Mouse (Mus musculus) cerebral cortex, adult 2 months (tissue): Measurements from ENCODE around the gene Cd2ap.

Experiments
- WGBS: fragments of 180-500 bp; shearing (Covaris S2); methylation state at CpG from one replicate; pipeline ENCODE4 v1.1.7; 2018; 5-methylcytosine and 5-hydroxymethylcytosine counted together

The Cd2ap gene

DNA sequence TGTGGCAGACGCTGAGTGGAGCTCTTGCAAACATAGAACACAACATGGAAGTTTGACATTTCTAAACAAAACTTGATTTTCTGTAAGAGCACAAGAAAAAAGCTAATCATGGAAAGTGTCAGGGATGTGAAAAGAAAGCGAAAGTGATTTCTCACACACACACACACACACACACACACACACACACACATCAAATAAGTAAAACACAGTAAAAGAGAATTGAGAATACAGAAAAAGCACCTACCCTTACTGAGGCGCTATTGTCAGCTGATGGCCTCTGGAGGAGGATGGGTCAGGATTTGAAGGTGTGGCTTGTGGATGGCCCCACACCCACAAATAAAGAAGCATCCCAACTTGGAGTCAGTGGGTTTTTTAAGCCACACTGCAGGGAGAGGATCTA is 19.0 kb downstream of the Cd2ap start:
- WGBS, result 65% methylated on average over 3 of the region's 3 CpGs

DNA sequence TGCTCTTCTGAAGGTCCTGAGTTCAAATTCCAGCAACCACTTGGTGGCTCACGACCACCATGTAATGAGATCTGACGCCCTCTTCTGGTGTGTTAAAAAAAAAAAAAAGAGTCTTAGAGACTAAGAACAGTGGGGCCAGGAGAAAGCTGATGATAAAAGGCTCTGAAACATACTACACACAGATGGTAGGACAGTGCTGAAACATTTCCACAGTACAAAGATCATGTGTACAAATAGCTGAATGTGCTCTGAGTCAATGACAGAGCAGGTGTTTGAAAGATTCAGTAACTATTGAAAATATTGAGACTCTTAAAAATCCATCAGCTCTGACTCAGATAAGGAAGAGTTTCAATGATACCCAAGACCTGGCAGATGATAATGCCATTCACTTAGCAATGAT is 29.4 kb downstream of the Cd2ap start:
- WGBS, result 90% methylated on average over 2 of the region's 2 CpGs

DNA sequence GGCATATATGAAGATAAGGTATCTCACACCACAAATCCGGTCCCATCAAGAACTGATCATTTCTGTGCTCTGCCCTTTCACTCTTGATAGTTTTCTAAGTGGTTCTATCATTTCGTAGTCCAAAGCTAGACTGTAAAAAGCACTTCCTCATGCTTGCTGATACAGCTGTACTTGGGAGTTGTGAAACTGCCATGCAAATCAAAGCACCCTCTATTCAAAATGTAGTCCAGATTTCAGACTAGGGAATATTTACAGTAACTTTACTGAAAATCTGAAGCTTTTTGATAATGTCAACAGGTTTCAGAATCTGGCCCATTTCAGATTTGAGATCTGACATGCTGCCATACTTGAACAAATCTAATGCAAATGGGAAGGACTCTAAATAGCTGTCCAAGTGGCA is 39.3 kb downstream of the Cd2ap start:
- 72% methylated on average over 2 of the region's 2 CpGs for WGBS

DNA sequence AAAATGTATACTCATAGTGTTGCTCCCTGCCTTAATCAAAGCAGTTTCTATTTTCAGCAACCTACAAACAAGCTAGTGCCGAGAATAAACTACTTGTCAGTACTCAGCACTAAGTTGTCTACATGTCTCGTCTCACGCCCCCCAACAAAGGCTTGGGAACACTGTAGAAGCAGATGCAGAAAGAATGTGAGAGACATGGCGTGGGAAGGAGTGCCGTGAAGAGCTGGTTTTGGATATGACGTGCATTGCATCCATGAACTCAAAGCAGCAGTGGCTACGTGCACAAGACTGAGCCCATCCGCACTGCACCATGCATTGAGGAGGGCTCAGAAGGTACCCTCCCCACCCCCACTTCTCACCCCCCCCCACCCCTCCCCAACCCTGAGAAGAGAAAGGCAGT is 53.7 kb downstream of the Cd2ap start:
- 66% methylated on average over 8 of the region's 8 CpGs for WGBS

DNA sequence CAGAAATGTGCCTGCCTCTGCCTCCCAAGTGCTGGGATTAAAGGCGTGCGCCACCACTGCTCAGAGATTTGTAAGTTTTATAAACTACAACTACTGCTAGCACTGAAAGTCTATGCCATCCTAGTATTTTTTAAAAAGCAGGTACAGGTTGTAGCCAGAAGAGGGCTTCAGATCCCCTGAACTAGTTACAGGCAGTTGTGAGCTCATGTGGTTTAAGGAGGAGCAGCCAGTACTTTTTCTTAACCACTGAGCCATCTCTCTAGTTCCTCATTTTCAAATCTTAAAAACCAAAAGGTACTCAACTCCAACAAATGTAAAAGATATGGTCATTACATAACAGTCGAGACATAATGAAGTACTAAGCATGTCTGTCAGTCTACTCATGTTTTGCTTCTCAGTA is 61.1 kb downstream of the Cd2ap start:
- 95% methylated on average over 3 of the region's 3 CpGs for WGBS

DNA sequence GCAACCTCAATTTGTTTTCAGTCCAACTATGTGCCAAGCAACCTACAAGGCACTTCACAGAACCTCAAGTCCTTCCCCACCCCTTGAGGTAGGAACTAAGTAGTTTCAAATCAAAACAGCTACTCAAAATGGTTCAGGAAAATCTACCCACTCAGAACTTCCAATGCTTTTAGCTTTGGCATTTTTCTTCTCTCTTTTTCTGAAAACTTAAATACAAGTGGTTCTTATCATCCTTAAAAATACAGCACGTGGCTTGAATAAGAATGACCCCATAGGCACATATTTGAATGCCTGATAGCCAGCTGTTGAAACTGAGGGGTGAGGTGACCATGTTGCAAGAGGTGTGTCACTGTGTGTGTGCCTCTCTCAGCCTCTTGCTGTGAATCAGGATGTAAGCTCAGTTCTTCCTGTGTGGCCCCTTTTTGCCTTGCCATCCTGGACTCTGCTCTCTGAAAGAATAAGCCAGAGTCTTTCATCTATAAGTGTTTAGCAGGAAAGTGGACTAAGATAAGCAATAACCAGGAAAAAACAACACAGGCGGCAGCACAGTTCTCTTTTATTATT is 84.0 kb downstream of the Cd2ap start:
- WGBS, result 78% methylated on average over 2 of the region's 2 CpGs

DNA sequence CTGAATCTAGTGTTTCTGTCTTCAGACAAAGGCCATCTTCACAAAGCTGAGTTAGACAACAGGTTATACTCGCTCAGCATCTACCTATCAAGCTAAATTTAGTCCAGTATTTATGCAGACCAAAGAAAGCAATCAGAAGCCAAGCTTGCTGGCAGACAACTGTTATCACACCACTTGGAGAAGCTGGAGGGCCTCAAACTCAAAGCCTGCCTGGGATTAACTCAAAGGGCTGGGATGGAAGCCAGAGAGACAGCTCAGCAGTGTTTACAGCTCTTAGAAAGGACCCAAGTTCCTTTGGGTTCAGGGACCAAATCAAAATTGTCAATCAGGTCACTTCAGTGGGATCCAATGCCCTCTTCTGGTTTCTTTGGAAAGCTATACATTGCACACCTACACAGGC is 85.7 kb downstream of the Cd2ap start:
- 50% methylated on average over 1 of the region's 1 CpGs for WGBS

DNA sequence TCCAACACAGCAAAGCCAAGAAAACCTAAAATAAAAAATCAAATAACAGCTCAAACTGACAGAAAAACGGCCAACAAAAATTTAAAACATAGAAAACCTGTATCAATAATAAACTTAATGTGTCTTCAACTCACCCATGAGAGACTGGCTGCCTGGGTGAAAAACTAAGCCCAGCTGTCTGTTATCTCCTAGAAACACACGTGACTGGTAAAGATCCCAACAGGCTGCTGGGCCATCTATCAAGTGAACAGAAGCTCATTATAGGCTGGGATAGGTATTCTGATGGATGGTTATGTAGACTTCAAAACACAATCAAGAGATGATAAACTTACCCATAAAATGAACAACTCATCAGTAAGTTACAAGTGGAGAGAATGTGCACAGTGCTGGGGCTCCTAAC is 86.7 kb downstream of the Cd2ap start:
- WGBS, result 80% methylated on average over 2 of the region's 2 CpGs

DNA sequence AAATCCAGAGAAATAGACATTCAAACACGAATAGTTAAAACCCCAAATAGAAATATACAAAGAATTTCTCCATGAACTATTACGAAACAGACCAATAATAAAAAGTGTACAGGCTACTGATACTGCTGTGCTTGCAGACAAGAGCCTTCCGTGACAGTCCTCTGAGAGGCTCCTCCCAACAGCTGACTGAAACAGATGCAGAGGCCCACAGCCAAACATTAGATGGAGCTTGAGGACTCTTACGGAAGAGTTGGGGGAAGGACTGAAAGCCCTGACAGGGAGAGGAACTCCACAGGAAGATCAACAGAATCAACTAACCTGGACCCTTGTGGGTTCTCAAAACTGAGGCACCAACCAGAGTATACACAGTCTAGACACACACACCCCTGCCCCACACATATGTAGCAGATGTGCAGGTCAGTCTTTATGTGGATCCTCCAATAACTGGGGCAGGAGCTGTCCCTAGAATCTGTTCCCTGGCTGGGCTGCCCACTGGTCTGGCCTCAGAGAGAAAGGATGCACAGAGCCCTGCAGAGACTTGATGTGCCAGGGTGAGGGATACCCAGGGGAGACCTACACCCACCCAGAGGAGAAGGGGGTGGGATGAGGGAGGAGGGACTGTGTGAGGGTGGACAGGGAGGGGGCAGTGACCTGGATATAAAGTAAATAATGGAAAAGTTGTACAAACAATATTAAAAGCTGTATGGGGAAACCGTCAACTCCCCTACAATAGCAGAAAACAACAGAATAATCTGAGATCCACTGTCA is 87.6 kb downstream of the Cd2ap start:
- 68% methylated on average over 5 of the region's 5 CpGs for WGBS

DNA sequence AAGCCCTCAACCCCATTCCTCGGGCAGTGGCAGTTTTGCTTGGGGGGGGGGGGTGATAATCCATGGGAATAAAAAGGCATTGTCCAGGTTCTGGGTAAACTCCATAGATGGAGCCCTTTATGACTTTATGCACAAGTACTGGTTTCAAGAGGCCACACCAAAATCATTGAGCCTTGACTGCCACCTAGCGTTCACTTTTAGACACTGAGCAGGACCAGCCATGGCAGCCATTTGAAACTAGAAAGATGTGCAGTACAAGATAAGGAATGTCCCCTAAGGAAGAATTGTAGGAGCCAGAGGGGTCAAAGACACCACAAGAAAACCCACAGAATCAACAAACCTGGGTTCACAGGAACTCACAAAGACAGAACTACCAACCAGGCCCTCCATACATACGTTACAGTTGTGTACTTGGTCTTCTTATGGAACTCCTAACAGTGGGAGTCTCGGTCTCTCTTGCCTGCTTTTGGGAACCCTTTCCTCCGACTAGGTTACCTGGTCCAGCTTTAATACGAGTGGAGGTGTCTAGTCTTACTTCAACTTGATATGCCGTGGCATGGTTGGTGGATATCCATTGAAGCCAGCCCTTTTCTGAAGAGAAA is 94.2 kb downstream of the Cd2ap start:
- WGBS, result 55% methylated on average over 7 of the region's 7 CpGs

DNA sequence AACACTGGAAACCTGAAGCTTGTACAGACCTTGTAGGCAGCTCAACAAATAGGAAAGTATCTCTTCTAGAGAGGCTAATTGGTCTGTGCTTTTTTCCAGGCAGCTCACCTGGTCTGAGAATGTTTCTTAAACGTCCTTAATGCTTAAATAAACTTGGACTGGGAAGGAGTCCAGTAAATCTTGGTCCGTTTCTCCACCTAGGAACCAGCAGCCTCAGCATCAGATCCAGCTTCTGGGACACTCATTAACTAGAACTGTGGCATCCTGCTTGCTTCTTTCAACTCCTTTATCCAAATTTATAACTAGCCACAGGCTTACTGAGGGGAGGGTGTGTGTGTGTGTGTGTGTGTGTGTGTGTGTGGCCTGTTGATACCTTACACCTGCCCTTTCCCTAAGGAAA is 122.7 kb downstream of the Cd2ap start:
- WGBS, result 44% methylated on average over 2 of the region's 2 CpGs

DNA sequence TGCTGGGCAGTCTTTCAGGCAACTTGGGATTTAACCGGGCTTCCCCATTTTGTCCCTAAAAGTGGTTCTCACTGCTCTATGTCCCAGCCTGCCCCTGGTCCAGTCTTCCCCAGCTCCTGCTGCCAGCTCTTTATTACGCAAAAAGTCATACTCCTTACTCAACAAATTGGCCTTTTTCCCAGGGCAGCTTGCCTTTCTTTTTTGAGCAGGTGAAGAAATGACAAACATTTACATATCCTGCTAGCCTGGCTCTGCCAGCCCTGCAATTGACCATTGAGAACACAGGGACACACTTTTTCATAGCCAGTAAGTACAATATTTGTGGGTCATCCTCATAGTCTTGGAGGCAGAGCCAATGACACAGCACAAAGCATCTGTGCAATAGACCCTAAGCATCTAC is 124.3 kb downstream of the Cd2ap start:
- WGBS, result 74% methylated on average over 2 of the region's 2 CpGs

DNA sequence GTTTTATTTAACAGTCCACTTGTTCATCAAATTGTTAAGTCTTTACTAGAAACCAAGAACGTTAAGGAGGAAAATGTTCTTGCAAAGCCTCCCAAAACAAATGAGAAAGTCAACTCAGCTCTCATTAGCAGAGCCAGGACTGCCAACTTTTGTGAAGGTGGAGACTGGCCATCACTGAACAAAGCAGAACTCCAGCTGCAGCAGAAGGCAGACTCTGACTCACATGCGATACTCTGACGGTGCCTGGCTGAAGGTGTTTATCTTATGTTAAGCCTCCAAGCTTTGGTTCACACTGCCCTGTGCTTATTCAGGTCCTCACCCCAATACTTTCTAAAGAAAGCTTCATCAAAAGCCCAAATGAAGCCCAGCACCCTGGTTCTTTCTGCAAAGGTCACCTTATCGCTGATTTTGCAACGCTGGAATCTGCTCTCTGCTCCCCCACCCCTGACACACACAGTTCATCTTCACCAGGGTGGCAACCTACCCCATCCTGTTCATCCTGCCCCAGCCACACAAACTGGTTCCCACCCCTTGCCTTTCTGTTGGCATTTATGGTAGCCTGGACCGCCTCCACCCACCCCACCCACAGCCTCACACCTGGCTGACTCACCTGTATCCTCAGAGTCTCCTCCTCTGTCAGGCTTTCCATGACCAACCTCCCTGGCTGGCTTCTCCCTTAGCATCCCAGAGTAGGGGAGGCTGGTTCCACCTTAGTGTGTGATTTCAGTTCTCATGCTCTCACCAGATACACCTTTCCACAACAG is 130.6 kb downstream of the Cd2ap start:
- WGBS, result 73% methylated on average over 6 of the region's 6 CpGs
